Mouse (Mus musculus) spleen, adult 2 months (tissue): Measurements from ENCODE around the gene Rtf1.

Experiments used
- CTCF ChIP-seq: fragments of 200-500 bp; IDR thresholded peaks from 2 replicates; pipeline ENCODE4 v1.5.1; 2011; ENCODE audit warnings: mild to moderate bottlenecking, inconsistent platforms; ENCODE audit not compliant: insufficient read depth, insufficient read length, insufficient replicate concordance; ENCODE audit errors: extremely low read depth
- POLR2A ChIP-seq: fragments of 200-500 bp; IDR thresholded peaks from 2 replicates; pipeline ENCODE4 v1.6.1; 2011; ENCODE audit warnings: low read depth, low read length, inconsistent platforms

GRCm38 (mm10) chr2:119760251-119760650, 85.4 kb downstream of the Rtf1 start, which contains the start of gene Ltk:
- TF ChIP-seq CTCF (no peak), POLR2A (no peak)
